In the genomic region with DNA sequence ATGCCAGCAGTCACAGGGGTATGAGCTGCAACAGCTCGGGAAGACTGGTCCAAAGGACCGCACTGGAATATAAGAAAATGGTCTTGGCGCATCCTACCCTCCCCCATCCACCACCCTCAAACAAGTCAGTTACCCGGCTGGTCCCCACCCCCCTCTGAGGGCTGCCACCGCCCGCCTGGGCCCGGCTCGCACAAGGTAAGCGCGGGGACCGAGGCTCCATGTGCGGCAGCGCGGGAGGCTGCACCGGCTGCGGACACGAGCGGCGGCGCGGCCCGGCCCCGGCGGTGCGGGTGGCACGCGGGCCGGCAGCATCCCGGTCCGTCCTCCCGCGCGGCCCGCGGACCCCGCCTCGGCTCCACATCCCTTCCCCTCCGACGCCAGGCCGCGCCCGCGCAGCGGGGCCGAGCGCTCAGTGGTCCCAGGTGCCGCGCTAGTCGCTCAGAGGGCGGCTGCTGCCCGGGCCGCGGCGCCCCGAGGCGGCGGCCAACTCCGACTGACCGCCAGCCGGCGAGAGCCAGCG, we compare ENCODE assay signal across 8 mouse cellular contexts. TPM values are rescaled to one million over a fixed set of nuclear protein-coding genes. Genes with fewer than 3 reads are reported as not detected.
A peak's percentile ranks its signal among the peaks of the same experiment; 100 is the strongest.
DNase-seq lines count a peak whose midpoint lies in the region; ATAC-seq lines count a peak whose summit lies in the region.

No protein-coding gene starts in this region.

- peak; percentile 38; the same call in 1 of the 2 replicates for ATAC-seq in erythroid progenitor cell, adult 5-6 weeks (replicated peaks; ENCODE audit: low FRiP score, poor library complexity, severe bottlenecking)
- peak; percentile 87 for ATAC-seq in hindbrain, embryonic 11.5 days (ENCODE audit: low FRiP score)
- ATAC-seq in megakaryocyte-erythroid progenitor cell, adult 5-6 weeks (replicated peaks; ENCODE audit: low FRiP score, low TSS enrichment, poor library complexity, severe bottlenecking), result peak; percentile 35
- ATAC-seq in stomach, embryonic 16.5 days (ENCODE audit: insufficient read depth, low FRiP score), result peak; percentile 49

- DNase-seq in embryo, embryonic 10 days (ENCODE audit: low spot score), result peak; percentile 58
- DNase-seq in embryo, embryonic 9.5 days (ENCODE audit: extremely low spot score), result no peak
- DNase-seq in adrenal gland, postnatal 25 days, result peak; percentile 57
- no peak for DNase-seq in hindbrain, embryonic 11.5 days (ENCODE audit: low spot score)
- peak; percentile 51 to 54 for DNase-seq in left cerebral cortex, postnatal 25 days (ENCODE audit: low spot score in 2 of 2)

- intact Hi-C loops in left cerebral cortex, postnatal 25 days (cut with DNase I), result loop anchor here (5.0 kb wide), 1 partner anchor 77 kb away; the partner anchor contains the start of gene Ebpl

- peak overlapping the region; percentile 84 for H3K4me3 ChIP-seq in hindbrain, embryonic 11.5 days (ENCODE audit: low read depth, low read length)
- H3K4me3 ChIP-seq in stomach, embryonic 16.5 days (replicated peaks; ENCODE audit: low read length), result peak overlapping the region; percentile 73

- H3K9me3 ChIP-seq in hindbrain, embryonic 11.5 days (ENCODE audit: control insufficient read depth, low read length), result no peaks in the 10 kb centered on the region
- no peaks in the 10 kb centered on the region for H3K9me3 ChIP-seq in stomach, embryonic 16.5 days (replicated peaks; ENCODE audit: control insufficient read depth, low read length)

- peak overlapping the region; percentile 89 for H3K9ac ChIP-seq in hindbrain, embryonic 11.5 days (ENCODE audit: low read depth, low read length)
- peak overlapping the region; percentile 94 for H3K9ac ChIP-seq in stomach, embryonic 16.5 days (ENCODE audit: low read length)

- H3K27me3 ChIP-seq in hindbrain, embryonic 11.5 days (ENCODE audit: control insufficient read depth, insufficient read depth, low read length), result no peaks in the 10 kb centered on the region
- no peaks in the 10 kb centered on the region for H3K27me3 ChIP-seq in stomach, embryonic 16.5 days (ENCODE audit: control insufficient read depth, insufficient read depth, low read length)

- H3K4me2 ChIP-seq in hindbrain, embryonic 11.5 days (replicated peaks; ENCODE audit: low read depth, low read length), result peak overlapping the region; percentile 56
- peak overlapping the region; percentile 80 for H3K4me2 ChIP-seq in stomach, embryonic 16.5 days (ENCODE audit: low read depth, low read length)

- H3K27ac ChIP-seq in hindbrain, embryonic 11.5 days (ENCODE audit: low read depth, low read length), result peak overlapping the region; percentile 96
- peak overlapping the region; percentile 97 for H3K27ac ChIP-seq in stomach, embryonic 16.5 days (ENCODE audit: low read length)

- no peaks in the 10 kb centered on the region for H3K36me3 ChIP-seq in hindbrain, embryonic 11.5 days (ENCODE audit: control insufficient read depth, insufficient read depth, low read length)
- no peaks in the 10 kb centered on the region for H3K36me3 ChIP-seq in stomach, embryonic 16.5 days (ENCODE audit: control insufficient read depth, insufficient read depth, low read length)

- H3K4me1 ChIP-seq in hindbrain, embryonic 11.5 days (replicated peaks; ENCODE audit: control insufficient read depth, insufficient read depth, low read length), result no peaks in the 10 kb centered on the region
- peaks cover 13% of the 10 kb centered on the region for H3K4me1 ChIP-seq in stomach, embryonic 16.5 days (ENCODE audit: control insufficient read depth, insufficient read depth, low read length)

- under 1% methylated on average over 37 of the region's 62 CpGs for WGBS in hindbrain, embryonic 11.5 days
- under 1% methylated on average over 61 of the region's 62 CpGs for WGBS in stomach, embryonic 16.5 days

RNA-seq across cellular contexts. Expression of gene Kpna3, which starts 0.5 kb away (rescaled TPM):
- 32.7 and 33.9 TPM in 2 replicates for total RNA-seq in adrenal gland, postnatal 25 days (2021)
- total RNA-seq in erythroid progenitor cell, adult 5-6 weeks (2015; ENCODE audit: low replicate concordance), result 52.3 and 53.7 TPM in 2 replicates
- 31.3 and 39.1 TPM in 2 replicates for total RNA-seq in erythroid progenitor cell, adult 5-6 weeks (2017; ENCODE audit: low replicate concordance)
- 90.7 and 117 TPM in 2 replicates for polyA plus RNA-seq in hindbrain, embryonic 11.5 days (2014; fragmentation: Nextera tagmentation; extraction: Ambion mirVana)
- 10 to 100 TPM; 75.3 to 76.8 TPM for total RNA-seq in left cerebral cortex, postnatal 25 days (2021)
- 62.5 and 65.8 TPM in 2 replicates for total RNA-seq in megakaryocyte-erythroid progenitor cell, adult 5-6 weeks (2014; fragmentation: Nextera tagmentation)
- total RNA-seq in megakaryocyte-erythroid progenitor cell, adult 5-6 weeks (2017), result 62.2 and 64.0 TPM in 2 replicates
- 44.9 and 45.9 TPM in 2 replicates for polyA plus RNA-seq in stomach, embryonic 16.5 days (2015; fragmentation: Nextera tagmentation; extraction: Ambion mirVana)

Comparison
In these comparisons a context has a peak if more than half of its experiments do, and no peak if none do; other contexts are left out.
1. DNase-seq: peak in embryo, embryonic 10 days (single experiment), adrenal gland, postnatal 25 days (single experiment) and left cerebral cortex, postnatal 25 days (2 of 2); none in embryo, embryonic 9.5 days (single experiment) and hindbrain, embryonic 11.5 days (single experiment).
2. ATAC-seq: peak in every context shown above with its lines; median percentile 87 in hindbrain, embryonic 11.5 days; 49 in stomach, embryonic 16.5 days; 38 in erythroid progenitor cell, adult 5-6 weeks; 35 in megakaryocyte-erythroid progenitor cell, adult 5-6 weeks.